ENCODE assay signal across 8 mouse cellular contexts in genomic region chr7:30728739-30729395, GRCm38 (mm10). TPM values are rescaled to one million over a fixed set of nuclear protein-coding genes. Genes with fewer than 3 reads are reported as not detected.
A peak's percentile ranks its signal among the peaks of the same experiment; 100 is the strongest.
DNase-seq lines count a peak whose midpoint lies in the region; ATAC-seq and TF ChIP-seq lines count a peak whose summit lies in the region.

No protein-coding gene starts in this region.

- no peaks in the 10 kb centered on the region for H3K27me3 ChIP-seq in kidney, embryonic 15.5 days
- H3K27me3 ChIP-seq in Patski = no peaks in the 10 kb centered on the region

- TF ChIP-seq CTCF in Patski (IDR thresholded peaks at IDR 0.05) = no peak

- H3K27ac ChIP-seq in kidney, embryonic 15.5 days = peak overlapping the region; percentile 91

- in situ Hi-C loops in Patski (cut with MboI; ENCODE audit: low pct_unique_long_range_greater_than_20kb) = no loop called here

- H3K4me1 ChIP-seq in kidney, embryonic 15.5 days = peaks cover 21% of the 10 kb centered on the region

- 6% methylated on average over 26 of the region's 26 CpGs for WGBS in kidney, embryonic 15.5 days

- H3K9ac ChIP-seq in kidney, embryonic 15.5 days = peak overlapping the region; percentile 61

- DNase-seq in kidney, postnatal 10 days = no peak
- no peak for DNase-seq in Patski (ENCODE audit: low read depth, low spot score)
- DNase-seq in forelimb bud, embryonic 11.5 days (ENCODE audit: low read depth, low spot score) = peak; percentile 1
- peak; percentile 10 for DNase-seq in lung, postnatal 36 days
- no peak for DNase-seq in left cerebral cortex, postnatal 25 days (ENCODE audit: low spot score in 2 of 2)
- DNase-seq in urinary bladder, postnatal 14 days (ENCODE audit: low spot score) = no peak

- peaks cover 40% of the 10 kb centered on the region for H3K36me3 ChIP-seq in kidney, embryonic 15.5 days

- POLR2A ChIA-PET in Patski (lab: Charles Lee) = interaction anchor here (0.6 kb wide), 1 partner anchor 13 kb away, joined by 3 read pairs; no protein-coding TSS in a partner anchor

- H3K4me3 ChIP-seq in kidney, embryonic 15.5 days (replicated peaks) = peak overlapping the region; percentile 87

- intact Hi-C loops in left cerebral cortex, postnatal 25 days (cut with DNase I) = loop anchor here (2.0 kb wide), 3 partner anchors 64 to 140 kb away; partner anchors contain the start of genes Haus5 and Kmt2b

- H3K9me3 ChIP-seq in kidney, embryonic 15.5 days (replicated peaks) = no peaks in the 10 kb centered on the region

- ATAC-seq in kidney, embryonic 15.5 days (replicated peaks; ENCODE audit: low FRiP score) = peak; percentile 54
- peak; percentile 9 for ATAC-seq in Patski
- no peak for ATAC-seq in megakaryocyte progenitor cell, adult 5-6 weeks (replicated peaks; ENCODE audit: poor library complexity)

- CTCF ChIA-PET in Patski (lab: Charles Lee) = interaction anchor here (3.6 kb wide), 1 partner anchor 17 kb away, joined by 19 read pairs; no protein-coding TSS in a partner anchor

- H3K4me2 ChIP-seq in kidney, embryonic 15.5 days = peak overlapping the region; percentile 65

RNA-seq across cellular contexts. Expression of gene Tmem147, which starts 0.5 kb away (rescaled TPM):
- polyA plus RNA-seq in kidney, embryonic 15.5 days (2015; fragmentation: Nextera tagmentation; extraction: Ambion mirVana) = 180 and 192 TPM in 2 replicates
- 177 TPM for polyA plus RNA-seq in Patski (2021)
- total RNA-seq in megakaryocyte progenitor cell, adult 5-6 weeks (2015) = 210 and 218 TPM in 2 replicates
- total RNA-seq in megakaryocyte progenitor cell, adult 5-6 weeks (2017) = 65.9 and 76.4 TPM in 2 replicates
- total RNA-seq in left cerebral cortex, postnatal 25 days (2021) = 100 to 1,000 TPM; 119 to 130 TPM

RNA-seq across cellular contexts. Expression of gene Gapdhs, which starts 14.6 kb away (rescaled TPM):
- 0.35 and 0.68 TPM in 2 replicates for polyA plus RNA-seq in kidney, embryonic 15.5 days (2015; fragmentation: Nextera tagmentation; extraction: Ambion mirVana)
- 0.46 TPM for polyA plus RNA-seq in Patski (2021)
- not detected in 2 replicates for total RNA-seq in megakaryocyte progenitor cell, adult 5-6 weeks (2015)
- total RNA-seq in megakaryocyte progenitor cell, adult 5-6 weeks (2017) = not detected in 2 replicates
- total RNA-seq in left cerebral cortex, postnatal 25 days (2021) = not detected

RNA-seq across cellular contexts. Expression of gene Atp4a, which starts 16.9 kb away (rescaled TPM):
- polyA plus RNA-seq in kidney, embryonic 15.5 days (2015; fragmentation: Nextera tagmentation; extraction: Ambion mirVana) = 1.3 and 1.5 TPM in 2 replicates
- polyA plus RNA-seq in Patski (2021) = not detected
- 1.2 and 1.3 TPM in 2 replicates for total RNA-seq in megakaryocyte progenitor cell, adult 5-6 weeks (2015)
- 0.37 and 0.51 TPM in 2 replicates for total RNA-seq in megakaryocyte progenitor cell, adult 5-6 weeks (2017)
- total RNA-seq in left cerebral cortex, postnatal 25 days (2021) = 1 to 10 TPM in 1 of 2 experiments, under 1 TPM in 1; 0.60 to 1.2 TPM

RNA-seq across cellular contexts. Expression of gene Sbsn, which starts 22.4 kb away (rescaled TPM):
- polyA plus RNA-seq in kidney, embryonic 15.5 days (2015; fragmentation: Nextera tagmentation; extraction: Ambion mirVana) = 2.2 and 2.6 TPM in 2 replicates
- polyA plus RNA-seq in Patski (2021) = 8.5 TPM
- 1.6 TPM in 2 replicates for total RNA-seq in megakaryocyte progenitor cell, adult 5-6 weeks (2015)
- 0.47 and 1.3 TPM in 2 replicates for total RNA-seq in megakaryocyte progenitor cell, adult 5-6 weeks (2017)
- total RNA-seq in left cerebral cortex, postnatal 25 days (2021) = 1 to 10 TPM; 5.7 to 7.0 TPM

RNA-seq across cellular contexts. Expression of gene 2200002J24Rik, which starts 30.1 kb away (rescaled TPM):
- polyA plus RNA-seq in kidney, embryonic 15.5 days (2015; fragmentation: Nextera tagmentation; extraction: Ambion mirVana) = 0.58 TPM in 1 of 2 replicates, not detected in the other
- 0.13 TPM for polyA plus RNA-seq in Patski (2021)
- total RNA-seq in megakaryocyte progenitor cell, adult 5-6 weeks (2015) = 0.69 TPM in 1 of 2 replicates, not detected in the other
- total RNA-seq in megakaryocyte progenitor cell, adult 5-6 weeks (2017) = not detected in 2 replicates
- total RNA-seq in left cerebral cortex, postnatal 25 days (2021) = not detected

Comparison
In these comparisons a context has a peak if more than half of its experiments do, and no peak if none do; other contexts are left out.
1. DNase-seq: peak in forelimb bud, embryonic 11.5 days (single experiment) and lung, postnatal 36 days (single experiment); none in kidney, postnatal 10 days (single experiment), Patski (single experiment), left cerebral cortex, postnatal 25 days (0 of 2) and urinary bladder, postnatal 14 days (single experiment).